Mouse (Mus musculus) ovary, postnatal 14 days (tissue): Measurements from ENCODE around the gene Sipa1l3.

Experiments used
- DNase-seq: peaks from one replicate; pipeline ENCODE4 v3.0.0; 2022; ENCODE audit warnings: low spot score

Gene Sipa1l3

DNA sequence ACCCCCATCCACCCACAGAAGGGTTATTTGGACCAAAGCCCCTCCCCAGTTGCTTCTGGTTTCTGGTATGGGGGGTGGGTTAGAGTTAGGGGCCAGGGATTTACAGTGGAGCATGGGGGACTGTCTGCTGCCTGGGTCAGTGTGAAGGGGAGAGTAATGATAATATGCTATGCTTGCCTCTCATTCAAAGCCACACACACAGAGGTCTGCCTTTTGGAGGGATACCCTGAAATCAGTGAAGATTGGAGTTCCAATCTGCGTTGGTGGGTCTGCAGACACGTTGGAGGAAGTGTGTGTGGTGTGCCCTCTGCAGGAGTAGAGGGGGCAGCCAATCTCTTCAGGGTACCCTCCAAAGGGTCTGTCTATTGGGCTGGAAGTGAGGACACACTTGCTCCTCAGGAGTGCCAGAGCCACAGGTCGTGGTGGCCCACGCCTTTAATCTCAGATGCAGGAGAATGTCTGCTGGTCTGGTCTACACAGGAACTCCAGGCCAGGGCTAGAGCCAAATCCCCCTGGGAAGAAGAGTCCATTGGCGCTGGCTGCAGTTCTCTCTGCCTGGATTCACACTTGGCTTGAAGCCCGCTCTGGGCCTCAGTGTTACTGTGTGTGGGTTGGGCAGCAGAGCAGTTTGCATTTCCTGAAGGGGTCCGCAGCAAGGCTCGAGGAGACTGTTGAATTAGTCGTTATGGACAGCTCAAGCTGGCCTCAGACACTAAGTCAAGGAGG lies 213.0 kb downstream of the Sipa1l3 start:
- no peak for DNase-seq

DNA sequence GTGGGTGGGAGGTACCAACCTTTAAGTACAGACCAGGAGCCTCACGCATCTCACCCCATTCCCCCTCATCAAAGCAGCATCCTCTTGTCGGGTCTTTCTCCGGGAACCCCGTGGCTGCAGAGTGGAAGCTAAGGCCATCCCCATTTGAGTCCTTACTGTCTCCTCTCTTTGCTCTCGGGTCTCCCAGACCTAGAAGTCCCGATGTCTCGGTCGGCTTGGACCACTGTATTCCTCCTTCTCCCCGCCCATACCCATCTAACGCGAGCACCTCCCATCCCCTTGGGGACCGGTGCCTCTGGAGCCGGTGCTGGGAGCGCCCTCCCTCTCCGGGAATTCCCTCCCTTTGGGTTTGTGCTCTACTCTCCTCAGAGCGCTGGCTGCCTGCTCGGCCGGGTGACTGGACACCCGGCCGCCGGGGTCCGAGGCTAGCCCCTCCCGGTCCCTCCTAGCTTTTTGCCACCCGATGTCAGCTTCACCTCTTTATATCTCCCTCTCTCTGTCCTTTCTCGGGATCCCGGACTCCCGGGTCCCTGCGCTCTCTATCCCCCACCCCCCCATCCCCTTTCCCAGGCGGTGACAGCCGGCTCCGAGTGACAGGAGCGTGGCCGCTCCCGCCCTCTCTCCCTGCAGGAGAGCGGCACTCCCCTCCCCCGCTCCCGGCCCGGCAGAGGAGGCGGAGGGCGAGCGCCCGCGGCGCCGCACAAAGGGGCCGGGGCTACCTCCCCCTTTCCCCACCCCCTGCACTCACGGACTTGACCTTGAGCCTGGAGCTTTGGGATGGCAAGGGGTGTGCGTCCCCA lies 213.8 kb downstream of the Sipa1l3 start:
- no peak for DNase-seq

DNA sequence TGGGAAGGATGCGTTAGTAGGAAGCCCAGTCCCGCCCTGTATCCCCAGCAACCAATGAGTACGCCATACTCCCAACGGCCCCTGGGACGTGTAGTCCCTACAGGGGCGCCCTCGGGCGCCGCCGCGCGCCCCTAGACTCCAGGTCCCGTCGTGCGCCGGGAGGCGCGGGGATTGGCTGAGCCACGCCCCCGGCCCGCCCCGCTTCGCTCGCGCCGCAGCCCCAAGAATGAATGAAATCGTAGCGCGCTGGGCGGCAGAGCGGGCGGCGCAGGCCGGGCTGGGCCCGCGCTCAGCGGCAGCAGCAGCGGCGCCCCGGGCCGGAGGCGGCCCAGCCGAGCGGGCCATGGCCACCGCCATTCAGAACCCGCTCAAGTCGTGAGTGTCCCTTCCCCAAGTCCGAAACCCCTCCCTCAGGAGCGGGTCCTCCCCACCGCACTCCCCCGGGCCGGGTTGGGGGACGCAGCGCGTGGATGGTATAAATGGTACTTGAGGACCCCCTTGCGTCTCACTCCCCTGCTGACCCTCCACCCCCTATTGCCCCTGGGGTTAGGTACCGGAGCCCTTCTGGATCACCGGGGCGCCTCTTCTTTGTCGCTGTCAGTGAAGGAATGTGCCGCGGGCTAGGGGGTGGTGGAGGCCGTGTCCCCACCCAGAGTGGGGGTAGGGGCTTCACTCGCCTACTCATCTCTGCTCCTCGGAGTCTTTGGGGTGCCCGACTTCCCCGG lies 214.5 kb downstream of the Sipa1l3 start, which contains the start of gene Dpf1:
TSS of gene Dpf1 (plus strand) at position 214 of the 725 bp plus-strand sequence.
- peak; percentile 67 for DNase-seq

DNA sequence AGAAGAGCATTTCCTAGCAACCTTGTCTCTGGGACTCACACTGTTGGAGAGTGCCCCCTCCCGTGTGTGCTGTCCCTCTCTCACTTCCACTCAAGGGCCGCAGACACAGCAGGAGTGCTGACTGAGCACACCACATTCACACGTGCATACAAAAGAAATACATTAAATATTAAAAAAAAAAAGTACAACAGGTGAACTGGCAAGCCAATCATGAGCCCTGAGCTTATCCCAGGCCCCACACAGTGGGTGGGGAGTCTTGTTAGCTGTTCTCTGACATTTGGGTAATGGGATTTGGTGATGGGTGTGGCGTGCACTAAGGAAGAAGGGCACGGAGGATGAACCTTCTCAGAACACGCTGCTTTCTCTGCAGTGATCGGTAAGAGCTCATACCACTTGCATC lies 215.8 kb downstream of the Sipa1l3 start:
- no peak for DNase-seq

DNA sequence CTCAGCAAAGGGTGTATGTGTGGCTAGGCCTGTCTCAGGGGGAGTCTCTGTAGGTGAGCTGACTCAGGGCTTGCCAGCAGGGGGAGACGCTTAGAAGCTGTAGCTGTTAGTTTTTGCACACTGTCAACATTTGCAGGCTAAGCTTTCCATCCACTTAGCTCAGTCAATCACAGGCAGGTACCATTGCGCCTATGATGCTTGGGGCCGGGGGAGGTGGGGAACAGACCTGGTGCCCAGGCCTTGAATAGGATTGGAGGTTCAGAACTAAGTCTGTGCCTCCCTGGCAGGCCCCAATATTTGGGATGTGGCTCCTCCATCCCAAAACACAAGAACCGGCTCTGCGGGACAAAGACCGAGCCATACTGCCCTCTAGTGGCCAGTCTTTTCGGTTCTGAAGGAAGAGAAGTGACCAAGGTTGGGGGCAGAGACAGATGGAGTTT lies 217.3 kb downstream of the Sipa1l3 start:
- peak; percentile 69 for DNase-seq

DNA sequence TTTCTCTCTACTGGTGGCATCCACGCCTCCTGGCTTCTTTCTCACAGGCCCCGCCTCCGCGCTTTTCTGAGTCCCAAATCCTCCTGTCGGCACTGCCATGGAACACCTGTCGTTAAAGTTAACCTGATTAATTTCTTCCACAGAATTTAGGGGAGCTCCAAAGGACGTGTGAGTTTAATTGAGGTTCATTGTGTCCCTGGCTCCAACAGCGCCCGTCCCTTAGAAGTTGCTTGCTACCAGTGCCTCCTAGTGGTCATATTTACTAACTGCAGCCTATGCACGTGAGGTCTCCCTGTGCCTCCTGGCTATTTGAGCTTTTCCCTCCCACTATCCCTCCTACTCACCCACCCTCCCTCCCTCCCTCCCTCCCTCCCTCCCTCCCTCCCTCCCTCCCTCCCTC lies 221.4 kb downstream of the Sipa1l3 start:
- no peak for DNase-seq

DNA sequence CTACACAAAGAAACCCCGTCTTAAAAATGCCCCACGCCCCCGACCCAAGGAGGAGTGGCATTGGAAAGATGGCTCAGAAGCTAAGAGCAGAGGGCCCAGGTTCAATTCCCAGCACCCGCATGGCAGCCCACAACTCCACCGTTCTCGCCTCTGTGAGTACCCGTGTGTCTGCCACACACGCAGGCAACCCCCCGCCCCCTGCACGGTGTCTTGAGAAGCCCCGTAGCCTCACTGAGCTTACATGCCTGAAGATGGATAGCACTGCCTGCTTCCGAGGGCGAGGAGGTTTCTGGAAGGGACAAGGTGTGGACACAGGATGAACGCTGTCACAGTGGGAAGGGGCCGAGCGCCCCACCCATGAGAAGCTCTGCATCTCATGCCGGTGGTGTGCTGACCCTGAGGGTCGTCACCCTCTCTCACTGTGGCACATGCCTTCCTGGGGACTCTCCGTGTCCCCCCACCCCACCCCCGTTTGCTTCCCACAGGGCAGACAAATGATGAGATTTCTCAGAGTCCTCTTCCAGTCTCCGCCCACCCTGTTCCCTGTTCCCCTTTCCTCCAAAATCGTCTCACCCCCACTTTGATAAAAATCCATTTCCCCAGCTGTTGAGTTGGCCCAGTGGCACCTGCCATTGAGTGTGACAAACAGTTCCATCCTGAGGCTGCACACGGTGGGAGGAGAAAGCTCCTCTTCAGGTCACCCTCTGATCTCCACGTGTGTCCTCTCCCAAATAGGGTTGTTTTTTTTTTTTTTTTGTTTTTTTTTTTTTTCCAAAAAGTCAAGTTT lies 222.4 kb downstream of the Sipa1l3 start:
- DNase-seq = no peak

DNA sequence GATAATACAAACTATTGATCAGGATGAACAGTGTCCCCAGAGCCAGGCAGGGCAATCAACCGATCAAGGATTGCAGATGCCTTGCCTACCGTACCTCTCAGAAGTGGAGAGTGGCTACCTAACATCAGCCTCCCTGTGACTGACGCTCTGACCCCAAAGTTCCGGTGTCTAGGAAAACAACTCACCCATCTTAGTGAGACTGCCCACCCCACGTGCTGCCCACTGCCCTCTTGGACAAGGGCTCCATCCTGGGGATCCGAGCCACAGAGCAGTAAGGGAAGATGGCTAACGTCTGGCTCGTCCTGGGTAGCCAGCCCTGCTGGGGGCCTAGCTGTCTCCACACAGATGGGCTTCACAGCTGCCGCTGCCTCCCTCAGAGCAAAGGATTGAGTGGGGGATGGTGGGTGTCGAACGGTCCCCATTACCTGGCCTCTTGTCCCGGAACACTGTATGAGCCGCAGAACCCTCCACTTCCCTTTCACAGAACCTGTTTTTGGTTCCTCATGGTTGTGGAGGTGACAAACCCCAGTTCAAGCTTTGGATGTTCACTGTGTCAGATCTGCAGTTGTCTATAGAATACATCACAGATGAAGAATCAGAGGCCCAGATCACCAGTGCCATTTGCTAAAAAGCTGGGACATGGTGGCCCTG lies 224.2 kb downstream of the Sipa1l3 start:
- DNase-seq = no peak

DNA sequence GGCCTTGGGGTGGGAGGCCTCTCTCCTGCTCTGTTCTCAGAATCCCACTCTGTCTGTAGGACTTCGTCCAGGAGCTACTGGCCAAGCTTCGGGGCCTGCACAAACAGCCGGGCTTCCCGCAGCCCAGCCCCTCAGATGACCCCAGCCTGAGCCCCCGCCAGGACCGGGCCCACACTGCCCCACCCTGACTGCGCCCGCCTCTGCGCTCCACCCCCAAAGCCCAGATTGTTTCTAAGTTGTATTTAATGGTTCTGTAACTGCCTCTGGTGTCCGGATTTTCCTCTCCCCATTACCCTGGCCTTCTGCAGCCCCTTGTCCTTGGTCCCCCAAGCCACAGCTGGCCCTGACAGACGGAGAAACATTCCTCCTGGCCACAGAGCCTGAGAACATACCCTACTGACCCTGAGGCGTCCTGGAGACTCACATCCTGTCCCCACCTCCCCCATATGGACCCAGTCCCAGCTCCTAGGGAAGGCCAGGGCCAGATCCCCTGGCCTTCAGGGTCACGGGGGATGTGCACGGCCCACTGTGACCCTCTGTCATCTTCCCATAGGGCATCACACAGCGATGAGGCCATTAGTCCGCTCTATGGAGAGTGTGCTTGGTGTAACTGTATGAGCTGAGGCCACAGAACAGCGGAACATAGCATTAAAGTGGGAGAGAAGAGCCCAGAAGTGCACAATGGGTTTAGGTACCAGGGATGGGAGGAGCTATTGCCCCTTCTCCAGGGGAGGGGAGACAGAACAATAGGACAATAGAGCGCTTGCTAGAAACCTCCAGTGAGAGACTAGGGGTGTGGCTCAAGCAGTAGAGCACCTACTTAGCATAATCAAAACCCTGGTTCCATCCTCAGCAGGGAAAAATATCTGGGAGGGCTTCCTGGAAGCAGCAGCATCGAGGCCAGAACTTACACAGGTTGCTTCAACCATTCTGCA lies 225.0 kb downstream of the Sipa1l3 start:
- no peak for DNase-seq

DNA sequence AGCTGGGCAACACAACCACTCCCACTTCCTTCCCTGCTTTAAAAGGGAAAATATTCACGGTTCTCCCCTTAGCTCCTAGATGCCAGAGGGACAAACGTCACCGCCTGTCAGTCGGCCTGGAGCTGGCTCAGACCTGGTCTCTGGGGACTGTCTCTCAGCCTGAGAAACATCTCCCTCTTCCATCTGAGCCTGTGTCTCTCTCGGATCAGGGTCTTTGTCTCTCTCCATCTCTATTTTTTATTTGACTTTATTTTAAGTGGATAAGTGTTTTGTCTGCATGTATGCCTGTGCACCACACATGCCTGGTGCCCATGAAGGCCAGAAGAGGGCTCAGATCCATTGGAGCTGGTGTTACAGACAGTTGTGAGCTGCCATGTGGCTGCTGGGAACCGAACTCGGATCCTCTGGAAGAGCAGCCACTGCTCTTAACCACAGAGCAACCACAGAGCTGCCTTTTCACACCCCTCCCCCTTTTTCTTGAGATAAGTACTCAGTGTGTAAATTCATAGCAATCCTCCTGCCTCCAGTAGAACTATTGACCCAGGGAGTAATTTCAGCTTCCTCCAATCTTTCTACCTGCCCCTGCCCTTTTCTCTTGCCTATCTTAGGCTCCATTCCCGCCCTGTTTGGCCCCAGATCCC lies 225.9 kb downstream of the Sipa1l3 start:
- no peak for DNase-seq

DNA sequence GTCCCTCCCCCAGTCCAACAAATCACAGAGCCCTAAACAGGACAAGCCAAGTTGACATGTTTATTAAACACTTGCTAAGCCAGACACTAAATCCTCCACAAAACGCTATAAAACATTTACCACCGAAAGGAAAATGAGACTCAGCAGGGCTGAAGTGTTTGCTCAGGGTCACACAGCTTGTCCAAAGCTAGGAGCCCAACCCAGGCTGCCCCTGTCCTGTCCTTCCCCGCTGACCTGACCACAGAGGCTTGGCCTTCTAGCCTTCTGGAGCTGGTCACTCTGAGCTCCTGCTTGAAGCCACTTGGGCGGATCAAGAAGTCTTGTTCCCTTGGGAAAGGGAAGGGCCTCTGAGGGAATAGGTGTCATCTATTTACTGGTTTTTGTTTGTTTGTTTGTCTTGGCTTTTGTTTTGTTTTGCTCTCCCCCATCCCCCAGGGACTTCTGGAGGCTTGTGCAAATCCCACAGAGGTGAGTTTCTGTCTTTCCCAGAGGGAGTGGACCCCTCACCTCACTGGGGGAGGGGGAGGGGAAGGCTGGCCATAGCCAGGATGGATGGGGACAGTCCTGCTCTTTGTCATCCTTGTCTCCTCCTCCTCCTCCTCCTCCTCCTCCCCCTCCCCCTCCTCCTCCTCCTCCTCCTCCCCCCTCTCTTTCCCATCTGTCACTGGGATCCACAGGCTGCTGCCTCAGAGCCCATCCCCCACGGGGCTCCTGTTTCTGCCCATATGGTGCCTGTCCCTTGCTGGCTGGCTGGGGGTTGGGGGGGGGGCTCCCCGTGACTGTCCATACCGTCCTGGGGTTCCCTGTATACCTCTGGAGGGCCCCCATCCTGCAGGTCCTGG lies 226.6 kb downstream of the Sipa1l3 start:
- DNase-seq = no peak

DNA sequence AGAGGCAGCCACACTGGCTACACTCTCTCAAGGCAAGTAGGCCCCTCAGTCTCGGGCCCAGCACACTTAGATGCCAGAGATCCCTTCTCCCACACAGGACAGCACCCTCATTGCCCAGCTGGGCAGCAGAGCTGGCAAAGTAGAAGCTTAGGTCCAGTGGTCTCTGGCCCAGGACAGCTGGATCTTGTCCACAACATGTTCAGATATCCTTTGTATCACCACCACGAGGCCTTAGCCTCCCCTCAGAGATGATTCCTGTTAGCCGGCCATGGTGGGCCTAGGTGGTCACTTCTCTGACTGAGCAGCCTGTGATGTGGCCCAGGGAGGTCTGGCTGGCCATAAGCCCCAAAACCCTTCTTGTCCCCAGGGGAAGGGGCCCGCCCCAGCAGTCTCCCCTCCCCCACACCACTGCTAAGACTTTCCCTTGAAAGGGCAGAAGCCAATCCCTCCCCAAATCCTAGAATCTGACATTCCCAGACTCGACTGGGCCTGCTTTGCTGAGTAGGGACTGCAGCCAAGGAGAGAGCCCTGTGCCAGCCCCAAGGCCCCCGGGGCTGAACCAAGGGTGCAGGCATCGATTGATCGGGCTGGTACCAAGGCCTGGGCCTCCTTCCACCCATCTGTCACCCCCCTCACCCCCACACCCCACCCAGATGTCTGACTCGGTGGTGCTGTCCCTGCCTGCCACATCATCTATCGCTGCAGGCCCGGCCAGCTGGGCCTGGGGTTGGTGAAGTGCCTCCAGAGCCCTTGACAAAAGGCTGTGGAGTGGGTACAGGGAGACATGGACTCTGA lies 227.6 kb downstream of the Sipa1l3 start:
- DNase-seq = no peak

DNA sequence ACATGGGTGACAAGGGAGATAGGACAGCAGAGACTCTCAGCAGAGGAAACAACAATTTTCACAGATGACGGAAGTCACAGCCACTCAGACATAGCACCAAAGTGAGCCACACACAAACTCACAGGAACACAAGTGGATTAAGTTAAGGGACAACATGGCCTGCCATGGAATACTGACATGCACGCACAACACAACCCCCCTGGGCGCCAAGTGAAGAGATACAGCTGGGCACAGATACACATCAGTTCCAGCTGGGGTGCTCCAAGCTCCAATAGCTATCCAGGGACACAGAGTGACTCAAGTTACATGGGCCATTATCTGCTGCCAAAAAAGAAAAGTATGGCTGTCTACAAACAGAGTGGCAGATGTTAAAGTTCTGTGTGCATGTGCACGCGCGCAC lies 228.6 kb downstream of the Sipa1l3 start:
- no peak for DNase-seq

DNA sequence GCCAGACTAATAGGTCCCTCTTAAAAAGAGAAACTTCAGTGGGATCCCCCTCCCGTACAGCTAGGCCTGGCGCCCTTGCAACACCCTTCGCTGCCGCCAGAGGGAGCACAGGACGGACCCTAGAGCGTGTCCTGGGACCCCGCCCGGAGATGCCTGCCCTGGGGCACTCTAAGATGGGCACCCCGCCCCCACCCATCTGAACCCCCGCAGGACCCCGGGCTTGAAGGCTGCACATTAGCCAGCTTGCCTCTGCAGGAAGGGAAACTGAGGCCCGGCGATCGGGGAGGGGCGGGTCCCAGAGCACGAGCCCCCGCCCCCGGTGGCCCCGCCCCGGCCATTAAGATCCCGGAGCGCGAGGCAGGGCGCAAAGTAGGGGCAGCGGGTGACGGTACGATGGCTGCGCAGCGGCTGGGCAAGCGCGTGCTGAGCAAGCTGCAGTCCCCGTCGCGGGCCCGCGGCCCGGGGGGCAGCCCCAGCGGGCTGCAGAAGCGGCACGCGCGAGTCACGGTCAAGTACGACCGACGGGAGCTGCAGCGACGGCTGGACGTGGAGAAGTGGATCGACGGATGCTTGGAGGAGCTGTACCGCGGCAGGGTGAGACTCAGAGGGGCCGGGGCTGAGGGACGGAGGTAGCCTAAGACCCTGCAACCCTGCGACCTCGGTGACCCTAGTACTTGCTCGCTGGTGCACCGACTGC lies 229.4 kb downstream of the Sipa1l3 start, which contains the start of gene Ppp1r14a:
TSS of gene Ppp1r14a (plus strand) at position 367 of the 697 bp plus-strand sequence.
- DNase-seq = peak; percentile 84

DNA sequence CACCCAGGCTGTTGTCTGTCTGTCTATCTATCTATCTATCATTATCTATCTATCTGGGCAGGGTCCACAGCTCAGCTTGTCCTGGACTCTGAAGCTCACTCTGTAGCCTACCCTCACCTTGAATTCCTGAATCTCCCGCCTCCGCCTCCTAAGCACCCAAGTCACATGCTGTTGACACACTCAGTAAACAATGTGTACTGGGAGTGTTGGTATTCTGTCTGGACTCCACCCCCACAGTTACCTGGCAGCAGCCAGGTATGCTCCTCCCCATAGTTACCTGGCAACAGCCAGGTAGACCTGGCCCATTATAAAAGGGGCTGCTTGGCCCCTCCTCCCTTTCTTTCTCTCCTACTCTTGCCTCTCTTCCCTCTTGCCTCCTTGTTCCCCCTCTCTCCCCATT lies 230.4 kb downstream of the Sipa1l3 start:
- no peak for DNase-seq

DNA sequence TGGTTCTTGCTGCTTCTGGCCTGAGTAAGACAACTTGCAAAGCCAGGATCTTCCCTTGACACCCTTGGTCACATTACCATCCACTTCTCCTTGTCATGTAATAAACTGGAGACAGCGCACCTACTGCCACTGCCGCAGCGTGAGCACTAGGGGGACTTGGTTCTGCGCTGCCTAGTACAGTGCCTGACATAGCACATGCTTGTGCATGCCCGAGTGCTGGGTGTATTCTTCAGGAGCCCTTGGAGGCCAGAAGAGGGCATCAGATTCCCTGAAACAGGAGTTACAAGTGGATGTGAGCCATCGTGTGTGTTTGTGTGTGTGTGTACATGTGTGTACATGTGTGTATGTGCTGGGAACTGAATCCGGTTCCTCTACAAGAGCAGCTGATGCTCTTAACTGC lies 231.0 kb downstream of the Sipa1l3 start:
- DNase-seq = no peak

DNA sequence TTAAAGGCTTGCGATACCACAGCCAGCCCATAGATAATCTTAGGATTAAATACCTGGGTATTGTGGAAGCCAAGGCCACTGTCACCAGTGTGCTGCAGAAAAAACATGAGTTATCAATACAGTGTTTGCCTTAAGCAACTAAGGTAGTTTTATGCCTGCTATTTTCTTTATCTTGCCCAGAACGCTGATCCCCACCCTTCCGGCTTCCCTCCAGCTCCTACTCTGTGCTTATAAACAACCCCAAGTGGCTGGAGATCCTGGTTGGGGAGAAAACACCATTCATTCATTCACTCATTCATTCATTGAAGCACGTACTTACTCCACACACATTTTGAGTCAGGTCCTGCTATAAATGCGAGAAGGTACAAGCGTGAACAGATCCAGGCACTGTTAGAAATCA lies 233.9 kb downstream of the Sipa1l3 start:
- DNase-seq = no peak
